Mouse (Mus musculus) limb, embryonic 12.5 days (tissue): ENCODE results near the gene Rims4. TPM values are rescaled to one million over a fixed set of nuclear protein-coding genes. Genes with fewer than 3 reads are reported as not detected.

Experiments used
- ATAC-seq: fragments of 200-750 bp; cut with Nextera tagmentation; 2 replicates; pipeline ENCODE4 v1.8.0; 2017; ENCODE audit warnings: low read depth, moderate TSS enrichment; ENCODE audit not compliant: insufficient number of reproducible peaks, insufficient read depth, low FRiP score, low TSS enrichment
- H3K27ac ChIP-seq: fragments of 300-500 bp; sonication (generic); 2 replicates; pipeline ENCODE4 v1.5.1; 2016; ENCODE audit warnings: mild to moderate bottlenecking, moderate library complexity
- H3K27me3 ChIP-seq: fragments of 300-500 bp; sonication (generic); 2 replicates; pipeline ENCODE4 v1.6.1; 2016; ENCODE audit warnings: mild to moderate bottlenecking, moderate library complexity
- H3K36me3 ChIP-seq: fragments of 300-500 bp; sonication (generic); 2 replicates; pipeline ENCODE4 v1.6.1; 2016; ENCODE audit warnings: mild to moderate bottlenecking, moderate library complexity
- H3K4me1 ChIP-seq: fragments of 300-500 bp; sonication (generic); replicated peaks from 2 replicates; pipeline ENCODE4 v1.6.1; 2016
- H3K4me2 ChIP-seq: fragments of 300-500 bp; sonication (generic); 2 replicates; pipeline ENCODE4 v1.6.1; 2016; ENCODE audit warnings: mild to moderate bottlenecking, moderate library complexity
- H3K4me3 ChIP-seq: fragments of 300-500 bp; sonication (generic); replicated peaks from 2 replicates; pipeline ENCODE4 v1.5.1; 2016; ENCODE audit warnings: mild to moderate bottlenecking
- H3K9ac ChIP-seq: fragments of 300-500 bp; sonication (generic); replicated peaks from 2 replicates; pipeline ENCODE4 v1.6.1; 2016; ENCODE audit warnings: mild to moderate bottlenecking, moderate library complexity
- H3K9me3 ChIP-seq: fragments of 300-500 bp; sonication (generic); 2 replicates; pipeline ENCODE4 v1.6.1; 2016; ENCODE audit warnings: mild to moderate bottlenecking, moderate library complexity
- WGBS: fragments of 180-500 bp; shearing (Covaris S2); methylation state at CpG from one replicate; pipeline ENCODE4 v1.1.7; 2016; 5-methylcytosine and 5-hydroxymethylcytosine counted together
- polyA plus RNA-seq: library from polyadenylated mRNA; unstranded; fragments of >200 nt; fragmentation: Nextera tagmentation; extraction: Ambion mirVana; gene quantifications from 2 replicates; pipeline ENCODE4 v1.2.1, GENCODE M21; 2016

Gene Rims4
- polyA plus RNA-seq, 1 experiment from 2014 or later = 0.26 TPM

DNA sequence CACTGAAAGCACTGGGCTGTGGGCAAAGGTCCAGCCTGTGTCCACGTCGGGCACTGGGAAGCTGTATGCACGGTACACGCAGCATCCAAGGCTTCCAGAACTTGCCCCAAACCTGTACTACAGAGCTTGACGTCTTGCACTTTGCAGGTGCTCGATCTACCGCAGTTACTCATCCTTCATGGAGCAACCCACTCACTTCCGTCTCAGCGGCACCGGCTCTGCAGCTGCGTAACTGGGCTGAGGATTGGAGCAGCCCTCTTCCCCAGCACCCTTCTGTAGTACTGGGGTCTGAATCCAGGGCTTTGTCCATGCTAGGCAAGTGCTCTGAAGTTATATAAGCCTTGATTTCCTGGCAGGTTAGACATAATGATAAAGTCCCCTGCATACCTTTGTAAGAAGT is 27.2 kb downstream of the Rims4 start:
- ATAC-seq = no peak
- Histone ChIP-seq H3K36me3 (no peaks in the 10 kb centered on the region), H3K9me3 (no peaks in the 10 kb centered on the region), H3K27me3 (0 out of 2 replicates have a peak, but pooled peaks cover 11% of the 10 kb centered on the region), H3K4me3 (no peak overlapping the region), H3K4me2 (no peak overlapping the region), H3K9ac (no peak overlapping the region), H3K4me1 (no peaks in the 10 kb centered on the region), H3K27ac (no peak overlapping the region)
- WGBS = 92% methylated on average over 11 of the region's 11 CpGs

DNA sequence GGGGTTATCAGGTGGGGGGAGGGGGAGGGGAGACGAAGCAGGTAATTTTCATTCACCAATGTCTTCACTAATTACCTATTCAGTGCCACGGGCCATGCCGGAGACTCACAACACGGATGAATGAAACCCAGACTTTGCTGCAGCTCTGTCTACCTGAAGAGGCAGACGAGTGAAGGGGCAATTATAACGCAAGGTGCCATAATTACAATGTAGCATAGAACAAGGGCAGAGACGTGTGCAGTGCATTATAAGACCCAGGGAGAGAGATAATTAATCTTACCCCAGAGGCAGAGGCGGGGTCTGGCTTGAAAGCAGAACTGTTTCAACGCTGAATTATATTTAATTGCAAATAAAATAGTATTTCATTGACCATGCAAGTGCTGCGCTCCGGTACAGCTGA is 27.9 kb downstream of the Rims4 start:
- Histone ChIP-seq H3K9me3 (no peaks in the 10 kb centered on the region), H3K27ac (no peak overlapping the region), H3K9ac (no peak overlapping the region), H3K4me2 (no peak overlapping the region), H3K4me3 (no peak overlapping the region), H3K27me3 (0 out of 2 replicates have a peak, but pooled peaks cover 8% of the 10 kb centered on the region), H3K4me1 (no peaks in the 10 kb centered on the region), H3K36me3 (no peaks in the 10 kb centered on the region)
- 63% methylated on average over 11 of the region's 11 CpGs for WGBS
- ATAC-seq = no peak

DNA sequence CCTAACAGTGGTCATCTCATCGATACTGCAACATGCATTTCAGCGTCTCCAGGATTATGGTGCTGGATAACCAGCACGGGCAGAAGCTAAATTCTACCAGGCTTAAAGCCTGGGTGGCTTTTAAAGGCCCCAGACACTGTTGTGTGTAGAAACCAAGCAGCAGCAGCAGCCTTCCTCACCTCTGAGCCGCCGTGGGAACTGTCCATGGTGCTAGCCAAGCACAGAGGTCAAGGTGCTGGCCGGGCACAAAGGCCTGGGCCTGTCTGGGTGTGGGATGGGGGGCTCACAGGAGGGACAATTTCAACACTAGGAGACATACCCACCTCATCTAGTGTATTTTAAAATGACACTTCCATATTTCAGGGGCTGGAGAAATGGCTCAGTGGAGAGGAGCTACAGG is 29.1 kb downstream of the Rims4 start:
- Histone ChIP-seq H3K9ac (no peak overlapping the region), H3K4me1 (no peaks in the 10 kb centered on the region), H3K9me3 (no peaks in the 10 kb centered on the region), H3K36me3 (no peaks in the 10 kb centered on the region), H3K4me3 (no peak overlapping the region), H3K27ac (no peak overlapping the region), H3K27me3 (0 out of 2 replicates have a peak, but pooled peaks cover under 1% of the 10 kb centered on the region), H3K4me2 (no peak overlapping the region)
- no peak for ATAC-seq
- WGBS = 29% methylated on average over 6 of the region's 6 CpGs

DNA sequence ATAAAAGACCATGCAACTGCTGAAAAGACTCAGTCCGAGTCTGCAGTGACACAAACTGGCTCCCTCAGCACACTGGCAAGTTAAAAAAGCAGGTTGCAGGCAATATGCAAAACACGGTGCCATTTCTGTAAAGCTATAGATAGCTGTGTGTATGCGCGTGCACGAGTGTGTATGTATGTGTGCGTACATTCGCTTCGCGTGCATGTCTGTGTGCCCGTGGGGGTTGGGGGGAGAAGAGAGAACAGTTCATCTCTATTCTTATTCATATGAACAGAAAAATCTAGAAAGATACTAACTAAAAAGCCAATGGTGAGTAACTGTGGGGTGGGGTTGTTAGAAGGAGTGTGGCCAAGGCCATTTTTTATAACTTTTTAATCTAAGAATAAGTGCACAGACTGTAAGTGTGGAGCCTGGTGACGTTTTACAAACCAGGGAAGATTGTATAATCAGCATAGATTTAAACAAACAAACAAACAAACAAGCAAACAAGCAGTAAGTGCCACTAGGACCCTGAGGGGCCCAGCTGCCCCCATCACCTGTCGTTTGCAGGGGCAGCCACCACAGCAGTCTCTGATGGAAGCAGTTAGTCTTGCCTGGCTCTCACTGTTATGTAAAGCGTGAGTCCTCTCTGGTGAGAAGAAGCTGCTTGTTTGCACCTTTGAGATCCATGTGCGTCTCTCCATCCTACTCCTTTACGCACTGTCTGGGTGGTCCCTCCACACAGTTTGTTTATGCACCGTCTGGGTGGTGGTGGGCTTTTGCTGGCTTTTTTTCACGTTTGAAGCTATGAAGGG is 35.4 kb downstream of the Rims4 start:
- 0 out of 2 replicates have a peak, but pooled peaks cover 7% of the 10 kb centered on the region for H3K27me3 ChIP-seq
- ATAC-seq = no peak
- no peak overlapping the region for H3K4me3 ChIP-seq
- no peaks in the 10 kb centered on the region for H3K9me3 ChIP-seq
- WGBS = 65% methylated on average over 17 of the region's 17 CpGs
- H3K9ac ChIP-seq = no peak overlapping the region
- no peaks in the 10 kb centered on the region for H3K4me1 ChIP-seq
- no peaks in the 10 kb centered on the region for H3K36me3 ChIP-seq
- H3K4me2 ChIP-seq = no peak overlapping the region
- H3K27ac ChIP-seq = no peak overlapping the region

DNA sequence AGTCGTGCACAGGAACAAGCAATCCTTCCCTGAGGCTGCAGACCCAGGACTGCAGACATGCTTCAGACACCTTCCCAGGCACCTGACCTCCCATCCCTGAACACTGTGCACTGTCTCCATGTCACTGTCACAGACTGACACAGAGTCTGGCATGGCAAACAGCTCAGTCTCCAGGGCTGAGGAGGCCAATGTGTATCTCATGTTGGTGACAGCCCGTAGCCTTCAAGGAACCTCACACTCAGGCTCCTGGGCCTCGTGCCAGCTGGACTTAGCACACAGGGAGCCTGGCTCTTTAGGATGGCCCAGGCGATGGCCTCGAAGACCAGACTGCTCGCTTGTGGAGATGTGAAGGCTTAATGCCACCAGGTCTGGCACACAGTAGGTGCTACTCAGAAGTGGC is 37.6 kb downstream of the Rims4 start:
- H3K4me3 ChIP-seq = no peak overlapping the region
- 88% methylated on average over 6 of the region's 6 CpGs for WGBS
- H3K4me1 ChIP-seq = no peaks in the 10 kb centered on the region
- no peak overlapping the region for H3K4me2 ChIP-seq
- H3K27ac ChIP-seq = no peak overlapping the region
- no peaks in the 10 kb centered on the region for H3K9me3 ChIP-seq
- peaks cover 11% of the 10 kb centered on the region; the same call in 1 of the 2 replicates for H3K27me3 ChIP-seq
- H3K36me3 ChIP-seq = no peaks in the 10 kb centered on the region
- ATAC-seq = no peak
- no peak overlapping the region for H3K9ac ChIP-seq

DNA sequence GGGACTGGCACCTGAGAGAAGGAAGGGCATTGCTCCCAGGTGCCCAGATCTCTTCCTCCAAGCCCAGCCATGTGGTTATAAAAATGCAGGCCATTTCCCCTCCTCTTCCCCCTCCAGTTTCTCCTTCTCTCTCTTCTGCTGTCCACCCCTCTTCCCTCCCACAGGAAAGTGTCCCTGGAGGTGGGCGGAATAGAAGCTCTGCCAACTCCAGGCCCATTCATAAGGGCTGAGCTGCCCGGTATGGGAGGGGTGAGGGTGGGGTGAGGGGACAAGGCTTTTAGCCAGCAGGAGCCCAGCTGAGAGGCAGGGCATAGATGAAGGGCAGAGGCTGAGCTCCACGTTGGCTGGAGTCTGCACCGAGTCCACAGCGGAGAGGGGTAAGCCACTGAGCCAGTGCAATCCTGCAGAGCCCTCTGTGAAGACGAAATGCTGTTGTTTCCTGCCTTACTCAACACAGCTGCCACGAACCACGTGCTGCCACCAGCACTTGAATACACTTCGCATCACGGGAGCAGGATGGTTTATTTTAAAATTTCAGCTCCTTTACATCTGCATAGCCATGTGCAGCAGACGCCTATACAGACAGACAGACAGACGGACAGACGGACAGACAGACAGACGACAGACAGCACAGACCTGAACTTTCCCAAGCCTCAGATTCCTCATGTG is 41.5 kb downstream of the Rims4 start:
- Histone ChIP-seq H3K4me1 (no peaks in the 10 kb centered on the region), H3K9ac (no peak overlapping the region), H3K4me3 (no peak overlapping the region), H3K4me2 (no peak overlapping the region), H3K9me3 (no peaks in the 10 kb centered on the region), H3K27me3 (peaks cover 14% of the 10 kb centered on the region; the same call in 1 of the 2 replicates), H3K36me3 (no peaks in the 10 kb centered on the region), H3K27ac (no peak overlapping the region)
- 77% methylated on average over 14 of the region's 14 CpGs for WGBS
- ATAC-seq = no peak

DNA sequence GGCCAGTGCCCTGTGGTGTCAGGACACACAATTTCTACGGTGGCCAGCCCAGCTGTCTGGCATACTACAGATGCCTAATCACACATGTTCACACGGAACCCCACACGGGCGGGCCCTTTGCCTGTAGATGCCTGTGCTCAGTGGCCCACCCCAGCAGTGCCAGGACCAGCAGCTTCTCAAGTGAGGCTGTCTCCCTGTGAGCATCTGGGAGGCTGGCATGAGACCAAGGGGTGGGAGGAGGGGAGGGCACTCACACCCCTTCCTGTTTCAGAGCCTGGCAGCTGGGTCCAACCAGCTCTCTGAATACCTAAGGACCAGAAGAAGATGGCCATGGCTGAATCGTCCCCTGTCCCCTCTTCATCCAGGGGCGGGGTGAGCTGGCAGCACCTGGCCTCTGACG is 43.0 kb downstream of the Rims4 start:
- Histone ChIP-seq H3K9ac (no peak overlapping the region), H3K27ac (no peak overlapping the region), H3K9me3 (no peaks in the 10 kb centered on the region), H3K4me1 (no peaks in the 10 kb centered on the region; the same call in 1 of the 2 replicates), H3K36me3 (no peaks in the 10 kb centered on the region), H3K4me3 (no peak overlapping the region), H3K27me3 (peaks cover 14% of the 10 kb centered on the region; the same call in 1 of the 2 replicates), H3K4me2 (no peak overlapping the region)
- 79% methylated on average over 6 of the region's 7 CpGs for WGBS
- ATAC-seq = no peak

DNA sequence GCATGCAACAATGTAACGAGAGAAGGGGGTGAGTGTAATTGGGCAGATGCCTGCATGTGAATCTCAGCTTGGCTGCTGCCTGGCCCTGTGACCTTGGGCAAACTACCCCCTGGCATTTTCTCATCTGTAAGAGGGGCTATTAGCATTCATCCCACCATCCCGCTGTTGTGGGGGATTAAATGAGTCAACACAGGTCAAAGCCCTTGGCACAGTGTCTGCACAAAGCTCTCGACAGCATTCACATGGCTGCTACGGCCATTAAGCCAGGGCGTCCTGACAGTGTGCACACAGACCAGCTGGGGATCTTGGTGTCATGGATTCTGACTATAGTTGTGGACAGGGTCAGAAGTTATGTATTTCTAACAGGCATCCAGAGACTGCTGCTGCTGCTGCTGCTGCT is 43.6 kb downstream of the Rims4 start:
- Histone ChIP-seq H3K36me3 (no peaks in the 10 kb centered on the region), H3K9me3 (no peaks in the 10 kb centered on the region), H3K4me1 (peaks cover 1% of the 10 kb centered on the region; the same call in 1 of the 2 replicates), H3K4me2 (no peak overlapping the region), H3K27ac (no peak overlapping the region), H3K27me3 (peaks cover 20% of the 10 kb centered on the region), H3K4me3 (no peak overlapping the region), H3K9ac (no peak overlapping the region)
- WGBS = 49% methylated on average over 5 of the region's 5 CpGs
- ATAC-seq = no peak

DNA sequence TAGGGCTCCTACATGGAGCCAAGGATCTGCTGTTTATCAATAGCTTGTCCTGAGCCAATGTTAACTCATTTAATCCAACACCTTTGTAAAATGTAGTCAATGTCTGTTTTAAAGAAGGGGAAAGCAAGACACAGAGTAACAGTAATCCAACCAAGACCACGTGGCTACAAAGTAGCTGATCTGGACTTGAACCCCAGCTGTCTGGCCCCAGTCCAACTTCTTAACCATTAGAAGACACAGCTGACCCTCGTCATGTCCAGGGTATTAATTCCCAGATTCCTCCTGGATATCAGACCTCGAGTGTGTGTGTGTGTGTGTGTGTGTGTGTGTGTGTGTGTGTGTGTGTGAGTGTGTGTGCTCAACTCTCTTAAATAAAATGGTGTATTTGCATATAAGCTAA is 46.6 kb downstream of the Rims4 start:
- Histone ChIP-seq H3K4me1 (peaks cover 3% of the 10 kb centered on the region; the same call in 1 of the 2 replicates), H3K9ac (no peak overlapping the region), H3K9me3 (no peaks in the 10 kb centered on the region), H3K36me3 (no peaks in the 10 kb centered on the region), H3K27me3 (peaks cover 25% of the 10 kb centered on the region), H3K4me3 (no peak overlapping the region), H3K27ac (no peak overlapping the region), H3K4me2 (no peak overlapping the region)
- ATAC-seq = no peak
- WGBS = 50% methylated on average over 3 of the region's 3 CpGs

DNA sequence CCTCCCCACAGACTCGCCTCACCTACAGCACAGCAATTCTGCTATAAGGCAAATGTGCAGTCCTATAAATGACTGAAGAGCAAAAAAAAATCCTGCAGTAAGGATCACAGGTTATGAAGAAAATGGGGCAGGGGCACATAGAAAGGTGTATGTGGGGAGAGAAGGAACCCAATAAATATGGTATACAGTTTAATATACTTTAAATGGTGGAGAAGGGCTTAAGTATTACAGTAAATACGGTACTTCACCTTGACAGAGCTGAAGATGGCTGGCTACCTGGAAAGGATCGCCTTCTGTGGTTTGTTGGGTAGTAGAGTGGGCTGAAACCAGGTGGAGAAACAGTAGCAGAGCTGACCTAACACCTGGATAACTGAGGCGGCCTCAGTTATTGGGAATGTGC is 47.2 kb downstream of the Rims4 start:
- WGBS = 81% methylated on average over 4 of the region's 4 CpGs
- Histone ChIP-seq H3K36me3 (no peaks in the 10 kb centered on the region), H3K9ac (no peak overlapping the region), H3K27me3 (peaks cover 25% of the 10 kb centered on the region), H3K27ac (no peak overlapping the region), H3K4me1 (peaks cover 5% of the 10 kb centered on the region), H3K4me3 (no peak overlapping the region), H3K4me2 (no peak overlapping the region), H3K9me3 (no peaks in the 10 kb centered on the region)
- ATAC-seq = no peak

DNA sequence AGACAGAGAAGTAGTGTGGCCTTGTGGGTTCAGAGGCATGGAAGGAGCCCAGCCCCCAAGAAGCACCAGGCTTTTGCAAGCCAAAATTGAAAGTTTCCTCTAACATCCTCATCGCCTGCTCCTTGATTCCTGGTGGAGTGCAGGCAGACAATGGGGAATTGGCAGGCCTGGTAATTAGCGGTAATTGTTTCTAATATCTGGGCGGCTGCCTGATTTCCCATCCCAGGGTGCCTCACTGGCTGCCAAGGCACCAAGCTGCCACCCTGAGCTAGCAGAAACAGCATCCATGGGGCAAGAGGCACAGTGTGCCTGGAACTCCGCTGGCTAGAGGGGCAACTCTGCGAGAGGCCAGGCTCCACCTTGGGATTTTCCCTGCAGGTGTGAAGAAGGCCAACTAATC is 48.7 kb downstream of the Rims4 start:
- ATAC-seq = no peak
- H3K4me2 ChIP-seq = no peak overlapping the region
- 55% methylated on average over 5 of the region's 5 CpGs for WGBS

More for the DNA sequence above, 48.7 kb downstream of the Rims4 start:
- no peak overlapping the region for H3K27ac ChIP-seq
- peaks cover 10% of the 10 kb centered on the region for H3K4me1 ChIP-seq
- H3K27me3 ChIP-seq = peaks cover 18% of the 10 kb centered on the region
- no peak overlapping the region for H3K9ac ChIP-seq
- no peaks in the 10 kb centered on the region for H3K9me3 ChIP-seq
- no peak overlapping the region for H3K4me3 ChIP-seq
- no peaks in the 10 kb centered on the region for H3K36me3 ChIP-seq
